Mouse (Mus musculus): ENCODE data around the gene Olfr1148.

Olfr1148 gene

GRCm38 (mm10) chr2:87830233-87830632, at the start of gene Olfr1148:
Gene Olfr1148, plus strand, starts transcription at chr2:87830533.
- no peak for DNase-seq

GRCm38 (mm10) chr2:87800292-87800691, 30.0 kb upstream of the Olfr1148 start, which contains the start of gene Olfr1143:
Gene Olfr1143, plus strand, starts transcription at chr2:87800592.
- DNase-seq = no peak

GRCm38 (mm10) chr2:87809522-87809921, 20.8 kb upstream of the Olfr1148 start, which contains the start of gene Olfr1145:
Gene Olfr1145, plus strand, starts transcription at chr2:87809822.
- no peak for DNase-seq

GRCm38 (mm10) chr2:87843693-87844092, 13.4 kb downstream of the Olfr1148 start, which contains the start of gene Olfr1150-ps1:
Gene Olfr1150-ps1, plus strand, starts transcription at chr2:87843993.
- no peak for DNase-seq

DNA sequence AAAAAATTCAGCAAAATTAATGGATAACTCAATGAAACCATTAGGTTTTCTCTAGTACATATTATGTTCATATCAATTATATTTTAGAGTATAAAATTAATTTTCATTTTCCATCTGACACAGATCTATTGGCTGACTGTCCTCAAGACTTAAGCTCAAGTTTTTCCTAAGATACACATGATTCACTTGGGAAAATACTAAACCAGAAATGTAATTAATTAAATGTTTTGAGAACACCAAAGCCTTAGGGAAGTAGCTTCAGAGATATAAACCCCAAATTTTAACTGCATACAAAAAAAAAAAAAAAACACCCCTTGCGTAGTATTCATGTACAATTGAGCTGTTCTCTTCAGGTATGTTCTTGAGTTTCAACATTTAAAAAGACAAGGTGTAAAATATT, 25.2 kb downstream of the Olfr1148 start, which contains the start of gene Olfr1151:
Gene Olfr1151, plus strand, starts transcription at position 301 of the 400 bp plus-strand sequence.
- no peak for DNase-seq

- DNase-seq = no peak
Measured at GRCm38 (mm10) chr2:87866192-87866591, 35.9 kb downstream of the Olfr1148 start, which contains the start of gene Olfr1152. Gene Olfr1152, plus strand, starts transcription at chr2:87866492.

Measured in lung, postnatal 10 days (tissue).